8 mouse cellular contexts compared by ENCODE assay signal in the genomic region with DNA sequence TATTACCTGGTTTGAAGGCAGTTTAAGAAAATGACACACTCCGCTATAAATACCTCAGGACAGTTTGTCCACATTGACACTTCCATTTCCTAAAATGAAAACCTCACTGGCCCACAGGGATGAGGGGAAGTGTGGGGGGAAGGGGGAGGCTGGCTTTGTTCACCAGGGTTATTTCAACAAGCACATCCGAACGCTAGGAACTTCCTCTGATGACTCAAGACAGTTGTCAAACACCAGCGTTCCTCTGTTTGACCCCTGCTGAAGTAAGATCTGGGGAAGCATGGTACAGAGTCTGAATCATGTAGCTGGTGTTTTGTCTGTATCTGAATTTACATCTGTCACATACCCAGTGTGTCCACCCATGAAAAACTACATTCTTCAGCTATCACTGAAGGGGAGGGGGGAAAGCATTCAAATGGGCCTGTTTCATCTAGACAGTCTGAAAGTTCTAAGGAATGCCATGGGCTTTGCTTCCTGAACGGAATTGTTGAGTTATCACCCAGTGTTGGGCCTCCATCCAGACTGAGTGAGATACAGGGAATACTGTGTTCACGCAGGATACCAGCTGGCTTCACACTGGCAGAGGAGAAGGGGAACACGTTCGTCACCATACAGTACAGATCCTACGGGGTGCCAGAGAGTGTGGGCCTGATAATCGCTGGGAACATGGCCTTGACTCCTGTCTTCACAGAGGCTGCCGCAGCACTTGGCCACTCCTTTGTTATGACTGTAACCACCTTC. TPM values are rescaled to one million over a fixed set of nuclear protein-coding genes. Genes with fewer than 3 reads are reported as not detected.
DNase-seq lines count a peak whose midpoint lies in the region; ATAC-seq and TF ChIP-seq lines count a peak whose summit lies in the region.

No protein-coding gene starts in this region.

- H3K4me2 ChIP-seq in CH12.LX (ENCODE audit: insufficient read depth, low read depth, poor library complexity, severe bottlenecking) = peak overlapping the region; percentile 85
- H3K4me2 ChIP-seq in forebrain, embryonic 16.5 days (ENCODE audit: low read length) = no peak overlapping the region
- no peak overlapping the region for H3K4me2 ChIP-seq in hindbrain, embryonic 11.5 days (replicated peaks; ENCODE audit: low read depth, low read length)
- no peak overlapping the region for H3K4me2 ChIP-seq in hindbrain, embryonic 16.5 days (ENCODE audit: low read length)

- no peak overlapping the region for H3K4me3 ChIP-seq in heart, embryonic 10.5 days
- peak overlapping the region in 1 of 3 experiments; percentile 52 for H3K4me3 ChIP-seq in CH12.LX (replicated peaks in 1 of 3; ENCODE audit: low read depth in 2 of 3, low read length in 2 of 3, poor library complexity in 1 of 3)
- H3K4me3 ChIP-seq in forebrain, embryonic 16.5 days (replicated peaks; ENCODE audit: low read length) = no peak overlapping the region
- no peak overlapping the region for H3K4me3 ChIP-seq in hindbrain, embryonic 11.5 days (ENCODE audit: low read depth, low read length)
- no peak overlapping the region for H3K4me3 ChIP-seq in hindbrain, embryonic 16.5 days (ENCODE audit: low read length)

- no peak for TF ChIP-seq RAD21 in CH12.LX (IDR thresholded peaks at IDR 0.05; ENCODE audit: low read depth, low read length)

- TF ChIP-seq POLR2A in CH12.LX (IDR thresholded peaks at IDR 0.05; ENCODE audit: low read depth, low read length) = peak; percentile 18; the same call in 1 of the 2 replicates

- DNase-seq in heart, adult 11 months = peak; percentile 99
- no peak for DNase-seq in heart, embryonic 10.5 days (ENCODE audit: low spot score)
- peak; percentile 83 for DNase-seq in CH12.LX (ENCODE audit: extremely low read depth)
- DNase-seq in kidney, adult 18-20 months = peak; percentile 54
- peak; percentile 90 for DNase-seq in lung, postnatal 25 days (ENCODE audit: low spot score)
- no peak for DNase-seq in hindbrain, embryonic 11.5 days (ENCODE audit: low spot score)

- no peak for TF ChIP-seq CTCF in CH12.LX (conservative IDR thresholded peaks at IDR 0.05 in 1 of 2, IDR thresholded peaks at IDR 0.05 in 1 of 2; ENCODE audit: low read depth in 2 of 2, low read length in 2 of 2)

- WGBS in heart, embryonic 10.5 days = 59% methylated on average over 11 of the region's 11 CpGs
- 72% methylated on average over 11 of the region's 11 CpGs for WGBS in forebrain, embryonic 16.5 days
- WGBS in hindbrain, embryonic 11.5 days = 66% methylated on average over 11 of the region's 11 CpGs
- 66% methylated on average over 11 of the region's 11 CpGs for WGBS in hindbrain, embryonic 16.5 days

- ATAC-seq in forebrain, embryonic 16.5 days = peak; percentile 65
- ATAC-seq in hindbrain, embryonic 11.5 days (ENCODE audit: low FRiP score) = no peak
- no peak for ATAC-seq in hindbrain, embryonic 16.5 days

- no peaks in the 10 kb centered on the region for H3K9me3 ChIP-seq in heart, embryonic 10.5 days
- H3K9me3 ChIP-seq in CH12.LX (replicated peaks; ENCODE audit: low read length) = peaks cover 3% of the 10 kb centered on the region
- no peaks in the 10 kb centered on the region for H3K9me3 ChIP-seq in forebrain, embryonic 16.5 days (ENCODE audit: control insufficient read depth, low read length)
- no peaks in the 10 kb centered on the region for H3K9me3 ChIP-seq in hindbrain, embryonic 11.5 days (ENCODE audit: control insufficient read depth, low read length)
- no peaks in the 10 kb centered on the region for H3K9me3 ChIP-seq in hindbrain, embryonic 16.5 days (ENCODE audit: control insufficient read depth, low read length)

- dilution Hi-C loops in CH12.LX (cut with MboI; ENCODE audit: extremely low pct_ligation_motif_present, extremely low pct_unique_long_range_greater_than_20kb, low sequenced_read_pairs) = no loop called here

- H3K27ac ChIP-seq in heart, embryonic 10.5 days = no peak overlapping the region
- H3K27ac ChIP-seq in CH12.LX (ENCODE audit: insufficient read depth, low read depth) = peak overlapping the region; percentile 99
- H3K27ac ChIP-seq in forebrain, embryonic 16.5 days (ENCODE audit: low read length) = no peak overlapping the region
- no peak overlapping the region for H3K27ac ChIP-seq in hindbrain, embryonic 11.5 days (ENCODE audit: low read depth, low read length)
- H3K27ac ChIP-seq in hindbrain, embryonic 16.5 days (ENCODE audit: low read depth, low read length) = no peak overlapping the region

- in situ Hi-C loops in CH12.LX (cut with MboI; ENCODE audit: low pct_ligation_motif_present, low pct_unique_long_range_greater_than_20kb, low sequenced_read_pairs) = no loop called here

- no peaks in the 10 kb centered on the region for H3K36me3 ChIP-seq in heart, embryonic 10.5 days
- peaks cover 5 to 32% of the 10 kb centered on the region in 2 experiments for H3K36me3 ChIP-seq in CH12.LX (replicated peaks in 1 of 2; ENCODE audit: control insufficient read depth in 1 of 2, insufficient read depth in 1 of 2, low read length in 1 of 2)
- no peaks in the 10 kb centered on the region for H3K36me3 ChIP-seq in forebrain, embryonic 16.5 days (ENCODE audit: control insufficient read depth, insufficient read depth)
- no peaks in the 10 kb centered on the region for H3K36me3 ChIP-seq in hindbrain, embryonic 11.5 days (ENCODE audit: control insufficient read depth, insufficient read depth, low read length)
- no peaks in the 10 kb centered on the region for H3K36me3 ChIP-seq in hindbrain, embryonic 16.5 days (ENCODE audit: control insufficient read depth, insufficient read depth, low read length)

- peaks cover 73% of the 10 kb centered on the region for H3K79me2 ChIP-seq in CH12.LX (replicated peaks; ENCODE audit: control insufficient read depth, extremely low read depth, insufficient read depth, poor library complexity, severe bottlenecking)

- peaks cover 24% of the 10 kb centered on the region for H3K4me1 ChIP-seq in heart, embryonic 10.5 days
- H3K4me1 ChIP-seq in CH12.LX (ENCODE audit: control insufficient read depth in 1 of 2, insufficient read depth in 2 of 2) = peaks cover 35 to 97% of the 10 kb centered on the region in 2 experiments
- 0 out of 2 replicates have a peak, but pooled peaks cover 5% of the 10 kb centered on the region for H3K4me1 ChIP-seq in forebrain, embryonic 16.5 days (replicated peaks; ENCODE audit: control insufficient read depth, insufficient read depth, low read length)
- no peaks in the 10 kb centered on the region for H3K4me1 ChIP-seq in hindbrain, embryonic 11.5 days (replicated peaks; ENCODE audit: control insufficient read depth, insufficient read depth, low read length)
- H3K4me1 ChIP-seq in hindbrain, embryonic 16.5 days (ENCODE audit: control insufficient read depth, insufficient read depth, low read depth, low read length) = no peaks in the 10 kb centered on the region

- peak; percentile 63 for TF ChIP-seq EP300 in CH12.LX (IDR thresholded peaks at IDR 0.05; ENCODE audit: low read length)

- H3K9ac ChIP-seq in CH12.LX (ENCODE audit: insufficient read depth, low read depth) = peak overlapping the region; percentile 90
- no peak overlapping the region for H3K9ac ChIP-seq in forebrain, embryonic 16.5 days (replicated peaks; ENCODE audit: low read depth, low read length)
- no peak overlapping the region for H3K9ac ChIP-seq in hindbrain, embryonic 11.5 days (ENCODE audit: low read depth, low read length)
- H3K9ac ChIP-seq in hindbrain, embryonic 16.5 days (ENCODE audit: low read depth, low read length) = no peak overlapping the region

- H3K27me3 ChIP-seq in heart, embryonic 10.5 days (ENCODE audit: insufficient read depth, poor library complexity, severe bottlenecking) = no peaks in the 10 kb centered on the region
- no peaks in the 10 kb centered on the region for H3K27me3 ChIP-seq in CH12.LX (replicated peaks)
- H3K27me3 ChIP-seq in forebrain, embryonic 16.5 days (replicated peaks; ENCODE audit: control insufficient read depth, insufficient read depth, low read length) = no peaks in the 10 kb centered on the region
- no peaks in the 10 kb centered on the region for H3K27me3 ChIP-seq in hindbrain, embryonic 11.5 days (ENCODE audit: control insufficient read depth, insufficient read depth, low read length)
- H3K27me3 ChIP-seq in hindbrain, embryonic 16.5 days (replicated peaks; ENCODE audit: control insufficient read depth, insufficient read depth, low read length) = no peaks in the 10 kb centered on the region

TF ChIP-seq in CH12.LX, 34 proteins besides CTCF, POLR2A, EP300 and RAD21 (continues in another document):
- TF ChIP-seq MAX (IDR thresholded peaks at IDR 0.05; ENCODE audit: low read length) (peak; percentile 45), MYC (IDR thresholded peaks at IDR 0.05; ENCODE audit: low read depth, low read length) (peak; percentile 73), ZNF384 (IDR thresholded peaks at IDR 0.05; ENCODE audit: low read depth, low read length) (no peak), MAFK (IDR thresholded peaks at IDR 0.05; ENCODE audit: insufficient replicate concordance, low read length) (no peak), HCFC1 (IDR thresholded peaks at IDR 0.05; ENCODE audit: low read depth, low read length) (no peak), UBTF (IDR thresholded peaks at IDR 0.05; ENCODE audit: low read depth, low read length) (0 out of 2 replicates have a peak, but pooled peaks have one; percentile 50), CHD1 (IDR thresholded peaks at IDR 0.05; ENCODE audit: low read depth, low read length) (no peak), BHLHE40 (IDR thresholded peaks at IDR 0.05; ENCODE audit: low read depth, low read length) (peak; percentile 74), IRF4 (IDR thresholded peaks at IDR 0.05; ENCODE audit: low read depth, low read length) (peak; percentile 55; the same call in 1 of the 2 replicates), TBP (conservative IDR thresholded peaks at IDR 0.05; ENCODE audit: low read depth, low read length) (0 out of 2 replicates have a peak, but pooled peaks have one; percentile 40), RCOR1 (conservative IDR thresholded peaks at IDR 0.05; ENCODE audit: low read depth, low read length) (no peak; the same call in 1 of the 2 replicates), NRF1 (IDR thresholded peaks at IDR 0.05; ENCODE audit: low read depth, low read length) (no peak), MAZ (IDR thresholded peaks at IDR 0.05; ENCODE audit: low read depth, low read length) (peak; percentile 48; the same call in 1 of the 2 replicates), ETS1 (conservative IDR thresholded peaks at IDR 0.05; ENCODE audit: low read depth, low read length) (peak; percentile 82), NELFE (IDR thresholded peaks at IDR 0.05; ENCODE audit: low read depth, low read length) (no peak)

RNA-seq across cellular contexts. Expression of a gene that starts 40.9 kb away (rescaled TPM):
- 15.8 and 19.3 TPM in 2 replicates for polyA plus RNA-seq in heart, embryonic 10.5 days (2016; fragmentation: Nextera tagmentation; extraction: Ambion mirVana)
- 23.2 and 31.2 TPM in 2 replicates for total RNA-seq in CH12.LX (2012; rRNA removed)
- total RNA-seq in CH12.LX (2014; rRNA removed) = 55.9 and 63.0 TPM in 2 replicates
- 66.1 and 70.8 TPM in 2 replicates for polyA plus RNA-seq in CH12.LX (2012; ENCODE audit: insufficient read length, low read depth)
- polyA plus RNA-seq in forebrain, embryonic 16.5 days (2015; fragmentation: Nextera tagmentation; extraction: Ambion mirVana) = 25.5 and 27.9 TPM in 2 replicates
- polyA plus RNA-seq in hindbrain, embryonic 11.5 days (2014; fragmentation: Nextera tagmentation; extraction: Ambion mirVana) = 37.6 and 43.1 TPM in 2 replicates
- 17.9 and 20.1 TPM in 2 replicates for polyA plus RNA-seq in hindbrain, embryonic 16.5 days (2015; fragmentation: Nextera tagmentation; extraction: Ambion mirVana)

Comparison
In these comparisons a context has a peak if more than half of its experiments do, and no peak if none do; other contexts are left out.
1. DNase-seq: peak in heart, adult 11 months (single experiment), CH12.LX (single experiment), kidney, adult 18-20 months (single experiment) and lung, postnatal 25 days (single experiment); none in heart, embryonic 10.5 days (single experiment) and hindbrain, embryonic 11.5 days (single experiment).